Mouse (Mus musculus): ENCODE data around the gene Ubap1l.

GRCm38 (mm10) chr9:65360641-65361448 lies at the start of gene Ubap1l:
- TF ChIP-seq CTCF (IDR thresholded peaks at IDR 0.05; ENCODE audit: low read depth) (no peak), EP300 (IDR thresholded peaks at IDR 0.05; ENCODE audit: low read depth) (no peak)
